Mouse (Mus musculus): Measurements from ENCODE around the gene Hhipl1. TPM values are rescaled to one million over a fixed set of nuclear protein-coding genes. Genes with fewer than 3 reads are reported as not detected.
A peak's percentile ranks its signal among the peaks of the same experiment; 100 is the strongest.

Gene Hhipl1
- polyA plus RNA-seq, 1 experiment from 2014 or later, result 0.28 TPM

DNA sequence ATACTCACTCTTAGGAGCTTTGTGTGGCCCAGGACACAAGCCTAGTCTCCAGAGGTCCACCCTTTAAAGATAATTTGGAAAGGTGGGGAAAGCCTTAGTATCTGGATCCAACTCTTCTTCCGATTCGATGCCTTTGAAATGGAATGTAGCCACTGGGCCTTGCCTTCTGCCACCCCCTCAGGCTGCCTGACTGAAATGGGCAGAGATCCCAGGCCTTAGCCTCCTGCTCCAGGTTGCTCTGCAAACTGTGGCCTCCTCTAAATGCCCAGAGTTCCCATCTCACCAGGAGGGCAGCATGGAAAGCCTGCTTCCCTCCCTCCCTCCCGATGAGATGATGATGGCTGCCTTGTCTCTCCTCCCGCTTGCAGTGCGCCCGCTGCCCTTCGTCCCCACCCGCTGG is 19.1 kb upstream of the Hhipl1 start:
- WGBS, result 99% methylated on average over 8 of the region's 8 CpGs
- ATAC-seq (replicated peaks; ENCODE audit: low FRiP score, low TSS enrichment, low read depth), result no peak
- no peak overlapping the region for H3K4me2 ChIP-seq (ENCODE audit: low read length)
- no peak overlapping the region for H3K27ac ChIP-seq (ENCODE audit: low read depth)
- no peaks in the 10 kb centered on the region for H3K36me3 ChIP-seq (ENCODE audit: control insufficient read depth, insufficient read depth, low read length)
- H3K4me1 ChIP-seq (replicated peaks; ENCODE audit: control insufficient read depth, insufficient read depth, low read length), result peaks cover 12% of the 10 kb centered on the region; the same call in 1 of the 2 replicates
- H3K9me3 ChIP-seq (ENCODE audit: control insufficient read depth, low read length), result no peaks in the 10 kb centered on the region
- DNase-seq (ENCODE audit: low spot score), result no peak
- H3K4me3 ChIP-seq (ENCODE audit: low read depth, low read length), result no peak overlapping the region
- H3K27me3 ChIP-seq (replicated peaks; ENCODE audit: control insufficient read depth, insufficient read depth, low read length), result no peaks in the 10 kb centered on the region
- no peak overlapping the region for H3K9ac ChIP-seq (ENCODE audit: low read length)

DNA sequence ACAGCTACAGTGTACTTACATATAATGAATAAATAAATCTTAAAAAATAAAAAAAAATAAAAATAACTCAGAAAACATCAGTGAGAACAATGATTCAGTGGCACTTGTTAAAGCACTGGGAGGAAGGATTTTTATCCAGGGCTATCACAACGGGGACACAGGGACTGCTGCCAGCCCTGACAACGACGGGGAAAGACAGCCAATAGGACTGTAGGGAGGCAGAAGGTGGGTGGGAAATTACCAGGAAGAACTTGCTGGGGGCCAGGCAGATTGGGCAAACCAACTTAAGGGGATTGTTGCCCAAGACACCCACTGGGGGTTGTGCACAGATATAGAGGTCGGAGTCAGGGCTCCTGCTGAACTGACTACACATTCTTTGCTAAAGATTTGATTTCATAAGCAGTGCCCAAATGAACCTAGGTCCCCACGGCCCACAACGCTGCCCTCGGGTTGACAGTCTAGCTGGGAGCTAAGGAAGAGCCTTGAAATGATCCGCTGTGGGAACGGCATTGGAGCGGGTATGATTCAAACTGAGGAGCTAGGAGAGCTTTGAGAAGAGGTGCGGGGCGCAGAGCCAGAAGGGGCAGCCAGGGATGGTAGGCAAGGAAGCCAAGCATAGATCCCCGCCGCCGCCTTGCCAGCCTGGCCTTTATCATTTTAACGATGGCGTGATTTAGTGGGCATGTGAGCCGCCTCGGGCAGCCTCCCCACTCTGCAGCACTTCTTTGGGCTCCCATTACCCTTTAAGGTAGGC is 17.8 kb upstream of the Hhipl1 start:
- no peak overlapping the region for H3K9ac ChIP-seq (ENCODE audit: low read length)
- WGBS, result 75% methylated on average over 19 of the region's 19 CpGs
- H3K27me3 ChIP-seq (replicated peaks; ENCODE audit: control insufficient read depth, insufficient read depth, low read length), result no peaks in the 10 kb centered on the region
- H3K36me3 ChIP-seq (ENCODE audit: control insufficient read depth, insufficient read depth, low read length), result no peaks in the 10 kb centered on the region
- no peak overlapping the region for H3K27ac ChIP-seq (ENCODE audit: low read depth)
- DNase-seq (ENCODE audit: low spot score), result no peak
- ATAC-seq (replicated peaks; ENCODE audit: low FRiP score, low TSS enrichment, low read depth), result no peak
- no peaks in the 10 kb centered on the region for H3K9me3 ChIP-seq (ENCODE audit: control insufficient read depth, low read length)
- H3K4me1 ChIP-seq (replicated peaks; ENCODE audit: control insufficient read depth, insufficient read depth, low read length), result peaks cover 18% of the 10 kb centered on the region; the same call in 1 of the 2 replicates
- H3K4me2 ChIP-seq (ENCODE audit: low read length), result no peak overlapping the region
- no peak overlapping the region for H3K4me3 ChIP-seq (ENCODE audit: low read depth, low read length)

DNA sequence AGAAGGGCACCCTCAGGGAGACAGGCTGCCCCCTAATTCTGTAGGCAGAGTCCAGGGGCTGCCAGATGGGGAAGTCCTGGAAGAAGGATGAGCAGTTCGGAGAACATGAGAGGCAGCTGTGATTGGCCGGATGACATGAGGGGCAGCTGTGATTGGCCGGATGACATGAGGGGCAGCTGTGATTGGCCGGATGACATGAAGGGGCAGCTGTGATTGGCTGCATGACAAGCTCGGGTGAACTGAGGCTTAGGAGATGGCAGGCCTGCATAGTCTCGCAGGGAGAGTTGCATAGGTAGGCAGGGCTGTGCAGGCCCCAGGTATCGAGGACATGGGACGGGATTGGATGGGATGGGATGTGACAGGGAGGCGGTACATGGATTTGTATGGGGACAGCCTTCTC is 13.7 kb upstream of the Hhipl1 start:
- Histone ChIP-seq H3K9ac (ENCODE audit: low read length) (no peak overlapping the region), H3K4me3 (ENCODE audit: low read depth, low read length) (no peak overlapping the region), H3K36me3 (ENCODE audit: control insufficient read depth, insufficient read depth, low read length) (no peaks in the 10 kb centered on the region), H3K9me3 (ENCODE audit: control insufficient read depth, low read length) (no peaks in the 10 kb centered on the region), H3K27ac (ENCODE audit: low read depth) (no peak overlapping the region), H3K4me2 (ENCODE audit: low read length) (no peak overlapping the region), H3K4me1 (replicated peaks; ENCODE audit: control insufficient read depth, insufficient read depth, low read length) (0 out of 2 replicates have a peak, but pooled peaks cover 7% of the 10 kb centered on the region), H3K27me3 (replicated peaks; ENCODE audit: control insufficient read depth, insufficient read depth, low read length) (no peaks in the 10 kb centered on the region)
- DNase-seq (ENCODE audit: low spot score) (no peak), ATAC-seq (replicated peaks; ENCODE audit: low FRiP score, low TSS enrichment, low read depth) (peak; percentile 70)
- 12% methylated on average over 9 of the region's 9 CpGs for WGBS

GRCm38 (mm10) chr12:108292957-108293356 is 13.1 kb upstream of the Hhipl1 start:
- no peak overlapping the region for H3K9ac ChIP-seq (ENCODE audit: low read length)
- H3K27me3 ChIP-seq (replicated peaks; ENCODE audit: control insufficient read depth, insufficient read depth, low read length), result no peaks in the 10 kb centered on the region
- ATAC-seq (replicated peaks; ENCODE audit: low FRiP score, low TSS enrichment, low read depth) (peak; percentile 75), DNase-seq (ENCODE audit: low spot score) (peak; percentile 84)
- 0 out of 2 replicates have a peak, but pooled peaks cover 7% of the 10 kb centered on the region for H3K4me1 ChIP-seq (replicated peaks; ENCODE audit: control insufficient read depth, insufficient read depth, low read length)
- no peak overlapping the region for H3K27ac ChIP-seq (ENCODE audit: low read depth)
- H3K36me3 ChIP-seq (ENCODE audit: control insufficient read depth, insufficient read depth, low read length), result no peaks in the 10 kb centered on the region
- H3K4me3 ChIP-seq (ENCODE audit: low read depth, low read length), result no peak overlapping the region
- 4% methylated on average over 8 of the region's 8 CpGs for WGBS
- H3K9me3 ChIP-seq (ENCODE audit: control insufficient read depth, low read length), result no peaks in the 10 kb centered on the region
- peak overlapping the region; percentile 25; the same call in 1 of the 2 replicates for H3K4me2 ChIP-seq (ENCODE audit: low read length)

DNA sequence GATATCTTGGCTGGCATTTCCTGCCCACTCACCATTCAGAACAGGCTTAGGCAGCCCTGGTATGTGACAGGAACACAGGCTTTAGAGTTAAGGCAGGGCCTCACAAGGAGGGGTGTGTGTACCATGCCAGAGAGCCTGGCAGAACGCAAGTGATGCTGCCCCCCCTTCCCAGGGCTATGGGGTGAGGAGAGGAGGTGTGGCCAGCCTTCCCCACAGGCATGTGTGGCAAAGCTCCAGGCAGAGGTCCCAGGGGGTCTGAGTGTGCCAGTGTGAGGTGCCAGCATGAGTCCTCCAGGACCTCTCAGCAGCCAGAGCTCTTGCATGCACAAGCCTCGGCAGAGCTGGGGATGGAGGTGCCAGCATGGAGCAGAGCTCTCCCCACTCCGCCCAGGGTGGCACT is 11.4 kb upstream of the Hhipl1 start:
- Histone ChIP-seq H3K9ac (ENCODE audit: low read length) (no peak overlapping the region), H3K4me3 (ENCODE audit: low read depth, low read length) (no peak overlapping the region), H3K36me3 (ENCODE audit: control insufficient read depth, insufficient read depth, low read length) (no peaks in the 10 kb centered on the region), H3K4me2 (ENCODE audit: low read length) (no peak overlapping the region), H3K4me1 (replicated peaks; ENCODE audit: control insufficient read depth, insufficient read depth, low read length) (0 out of 2 replicates have a peak, but pooled peaks cover 7% of the 10 kb centered on the region), H3K27ac (ENCODE audit: low read depth) (no peak overlapping the region), H3K9me3 (ENCODE audit: control insufficient read depth, low read length) (no peaks in the 10 kb centered on the region), H3K27me3 (replicated peaks; ENCODE audit: control insufficient read depth, insufficient read depth, low read length) (no peaks in the 10 kb centered on the region)
- ATAC-seq (replicated peaks; ENCODE audit: low FRiP score, low TSS enrichment, low read depth), result no peak
- DNase-seq (ENCODE audit: low spot score), result no peak
- WGBS, result 65% methylated on average over 3 of the region's 3 CpGs

DNA sequence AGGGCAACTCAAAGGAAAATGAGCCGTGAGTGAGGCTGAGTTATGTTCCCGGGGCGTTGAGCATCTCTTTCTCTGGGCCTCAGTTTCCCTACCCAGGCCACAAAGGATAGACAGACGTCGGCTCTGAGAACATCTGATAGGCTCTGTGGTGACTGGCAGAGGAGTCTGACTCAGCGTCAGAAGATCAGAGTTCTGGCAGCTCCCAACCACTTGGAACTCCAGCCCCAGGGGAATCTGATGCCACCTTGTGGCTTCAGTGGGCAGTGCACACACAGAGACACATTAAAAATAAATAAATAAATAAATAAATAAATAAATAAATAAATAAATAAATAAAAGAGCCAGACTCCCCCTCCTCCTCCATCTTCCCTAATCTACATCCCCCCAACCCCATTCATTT is 9.0 kb upstream of the Hhipl1 start:
- H3K4me3 ChIP-seq (ENCODE audit: low read depth, low read length), result no peak overlapping the region
- H3K27ac ChIP-seq (ENCODE audit: low read depth), result no peak overlapping the region
- H3K27me3 ChIP-seq (replicated peaks; ENCODE audit: control insufficient read depth, insufficient read depth, low read length), result no peaks in the 10 kb centered on the region
- no peak for ATAC-seq (replicated peaks; ENCODE audit: low FRiP score, low TSS enrichment, low read depth)
- no peak overlapping the region for H3K4me2 ChIP-seq (ENCODE audit: low read length)
- H3K9ac ChIP-seq (ENCODE audit: low read length), result no peak overlapping the region
- no peaks in the 10 kb centered on the region for H3K9me3 ChIP-seq (ENCODE audit: control insufficient read depth, low read length)
- 0 out of 2 replicates have a peak, but pooled peaks cover 6% of the 10 kb centered on the region for H3K4me1 ChIP-seq (replicated peaks; ENCODE audit: control insufficient read depth, insufficient read depth, low read length)
- DNase-seq (ENCODE audit: low spot score), result no peak
- no peaks in the 10 kb centered on the region for H3K36me3 ChIP-seq (ENCODE audit: control insufficient read depth, insufficient read depth, low read length)
- 83% methylated on average over 6 of the region's 6 CpGs for WGBS

DNA sequence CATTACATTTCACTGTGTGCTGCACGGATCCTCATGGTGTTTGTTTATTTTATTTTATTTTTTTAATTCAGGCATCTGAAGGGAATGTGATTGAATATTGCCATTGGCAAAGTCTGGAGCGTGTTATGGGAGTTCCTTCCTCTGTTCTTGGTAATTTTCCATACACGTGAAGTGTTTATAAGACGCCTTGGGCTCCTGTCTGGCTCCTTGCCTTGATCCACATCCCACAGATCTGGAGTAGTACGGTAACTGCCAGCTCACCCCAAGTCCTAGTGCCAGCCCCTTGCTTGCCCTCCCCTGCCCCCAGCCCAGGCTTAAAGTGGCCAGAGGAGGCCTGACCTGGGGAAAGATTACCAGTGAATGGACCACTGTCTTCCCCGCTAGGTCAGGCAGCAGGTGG is 5.1 kb upstream of the Hhipl1 start:
- Histone ChIP-seq H3K9ac (ENCODE audit: low read length) (no peak overlapping the region), H3K4me1 (replicated peaks; ENCODE audit: control insufficient read depth, insufficient read depth, low read length) (0 out of 2 replicates have a peak, but pooled peaks cover 4% of the 10 kb centered on the region), H3K27ac (ENCODE audit: low read depth) (no peak overlapping the region), H3K36me3 (ENCODE audit: control insufficient read depth, insufficient read depth, low read length) (no peaks in the 10 kb centered on the region), H3K4me3 (ENCODE audit: low read depth, low read length) (no peak overlapping the region), H3K27me3 (replicated peaks; ENCODE audit: control insufficient read depth, insufficient read depth, low read length) (peaks cover 7% of the 10 kb centered on the region; the same call in 1 of the 2 replicates), H3K4me2 (ENCODE audit: low read length) (no peak overlapping the region), H3K9me3 (ENCODE audit: control insufficient read depth, low read length) (no peaks in the 10 kb centered on the region)
- 65% methylated on average over 6 of the region's 6 CpGs for WGBS
- ATAC-seq (replicated peaks; ENCODE audit: low FRiP score, low TSS enrichment, low read depth), result no peak
- DNase-seq (ENCODE audit: low spot score), result no peak

DNA sequence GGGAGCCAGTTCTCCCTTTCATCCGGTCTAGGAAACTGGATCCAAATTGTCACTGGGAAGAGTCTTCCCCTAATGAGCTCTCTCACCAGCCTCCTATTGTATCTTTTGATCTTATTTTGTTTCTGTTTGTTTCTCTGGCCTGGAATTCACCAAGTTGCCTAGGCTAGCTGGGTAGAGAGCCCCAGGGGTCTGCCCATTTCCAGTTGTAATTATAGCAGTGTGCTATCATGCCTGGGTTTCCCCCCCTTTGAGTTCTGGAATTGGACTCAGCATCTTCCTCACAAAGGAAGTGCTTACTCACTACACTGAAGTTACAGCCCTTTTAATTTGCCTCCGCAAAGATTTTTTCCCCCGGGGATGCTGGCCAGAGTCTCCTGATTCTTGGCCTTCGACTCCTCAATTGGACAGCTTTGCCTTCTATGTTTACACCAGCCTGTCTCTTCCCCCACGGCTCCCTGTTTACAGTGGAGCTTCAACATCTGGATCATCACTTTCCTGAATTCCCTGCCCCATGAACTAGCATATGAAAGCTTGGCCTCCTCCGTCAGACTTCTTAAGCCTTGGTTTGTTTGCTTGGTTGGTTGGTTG is 2.2 kb upstream of the Hhipl1 start:
- no peak overlapping the region for H3K27ac ChIP-seq (ENCODE audit: low read depth)
- DNase-seq (ENCODE audit: low spot score), result no peak
- H3K9ac ChIP-seq (ENCODE audit: low read length), result no peak overlapping the region
- no peaks in the 10 kb centered on the region for H3K9me3 ChIP-seq (ENCODE audit: control insufficient read depth, low read length)
- H3K27me3 ChIP-seq (replicated peaks; ENCODE audit: control insufficient read depth, insufficient read depth, low read length), result peaks cover 7% of the 10 kb centered on the region; the same call in 1 of the 2 replicates
- H3K4me2 ChIP-seq (ENCODE audit: low read length), result no peak overlapping the region
- no peaks in the 10 kb centered on the region for H3K36me3 ChIP-seq (ENCODE audit: control insufficient read depth, insufficient read depth, low read length)
- 0 out of 2 replicates have a peak, but pooled peaks cover 4% of the 10 kb centered on the region for H3K4me1 ChIP-seq (replicated peaks; ENCODE audit: control insufficient read depth, insufficient read depth, low read length)
- 35% methylated on average over 6 of the region's 6 CpGs for WGBS
- H3K4me3 ChIP-seq (ENCODE audit: low read depth, low read length), result no peak overlapping the region
- no peak for ATAC-seq (replicated peaks; ENCODE audit: low FRiP score, low TSS enrichment, low read depth)

Measured in intestine, embryonic 14.5 days (tissue).